Mouse (Mus musculus) C2C12 (cell line): ENCODE results near the gene Ift140. TPM values are rescaled to one million over a fixed set of nuclear protein-coding genes. Genes with fewer than 3 reads are reported as not detected.

Experiments used
- H3K27me3 ChIP-seq: one replicate; pipeline ENCODE4 v1.6.1; 2011; ENCODE audit not compliant: control insufficient read depth, insufficient read depth, insufficient read length
- H3K36me3 ChIP-seq: one replicate; pipeline ENCODE4 v1.6.1; 2011; ENCODE audit not compliant: control insufficient read depth, insufficient read depth
- H3K4me3 ChIP-seq: one replicate; pipeline ENCODE4 v1.5.1; 2011; ENCODE audit warnings: mild to moderate bottlenecking, control low read depth; ENCODE audit not compliant: poor library complexity, insufficient read depth, severe bottlenecking
- H3K79me2 ChIP-seq: one replicate; pipeline ENCODE4 v1.6.1; 2011; ENCODE audit not compliant: control insufficient read depth, insufficient read depth
- H3K79me3 ChIP-seq: one replicate; pipeline ENCODE4 v1.6.1; 2011; ENCODE audit warnings: low read depth, control low read depth
- H3ac ChIP-seq: one replicate; pipeline ENCODE3; 2011; ENCODE audit warnings: low read depth; ENCODE audit not compliant: control insufficient read depth, insufficient read length
- CEBPB ChIP-seq: IDR thresholded peaks from one replicate; pipeline ENCODE4 v1.6.1; 2011; ENCODE audit warnings: low read depth, mild to moderate bottlenecking, control low read depth, moderate library complexity
- CTCF ChIP-seq: IDR thresholded peaks from one replicate; pipeline ENCODE4 v1.5.1; 2011; ENCODE audit not compliant: control insufficient read depth, insufficient read depth, insufficient read length
- FOSL1 ChIP-seq: IDR thresholded peaks from one replicate; pipeline ENCODE4 v1.8.0; 2011; ENCODE audit warnings: mild to moderate bottlenecking, low read length; ENCODE audit not compliant: poor library complexity, insufficient read depth, severe bottlenecking
- MAX ChIP-seq: IDR thresholded peaks from one replicate; pipeline ENCODE4 v1.6.1; 2011; ENCODE audit warnings: mild to moderate bottlenecking, control low read depth
- MYOD1 ChIP-seq: IDR thresholded peaks from one replicate; pipeline ENCODE4 v1.6.1; 2011; ENCODE audit warnings: low read depth; ENCODE audit not compliant: control insufficient read depth, insufficient read length
- MYOG ChIP-seq: IDR thresholded peaks from one replicate; pipeline ENCODE4 v1.6.1; 2011; ENCODE audit not compliant: control insufficient read depth, insufficient read length; ENCODE audit errors: extremely low read depth
- USF1 ChIP-seq: IDR thresholded peaks from one replicate; pipeline ENCODE4 v1.6.1; 2011; ENCODE audit warnings: low read depth, mild to moderate bottlenecking, control low read depth, moderate library complexity
- polyA plus RNA-seq: library from polyadenylated mRNA; unstranded; fragments of >200 nt; fragmentation: generic; extraction: Trizol; gene quantifications from one replicate; pipeline ENCODE4 v1.2.1, GENCODE M21; 2012; ENCODE audit warnings: missing spikeins

Ift140 gene
- polyA plus RNA-seq, 1 experiment, result 7.5 TPM

DNA sequence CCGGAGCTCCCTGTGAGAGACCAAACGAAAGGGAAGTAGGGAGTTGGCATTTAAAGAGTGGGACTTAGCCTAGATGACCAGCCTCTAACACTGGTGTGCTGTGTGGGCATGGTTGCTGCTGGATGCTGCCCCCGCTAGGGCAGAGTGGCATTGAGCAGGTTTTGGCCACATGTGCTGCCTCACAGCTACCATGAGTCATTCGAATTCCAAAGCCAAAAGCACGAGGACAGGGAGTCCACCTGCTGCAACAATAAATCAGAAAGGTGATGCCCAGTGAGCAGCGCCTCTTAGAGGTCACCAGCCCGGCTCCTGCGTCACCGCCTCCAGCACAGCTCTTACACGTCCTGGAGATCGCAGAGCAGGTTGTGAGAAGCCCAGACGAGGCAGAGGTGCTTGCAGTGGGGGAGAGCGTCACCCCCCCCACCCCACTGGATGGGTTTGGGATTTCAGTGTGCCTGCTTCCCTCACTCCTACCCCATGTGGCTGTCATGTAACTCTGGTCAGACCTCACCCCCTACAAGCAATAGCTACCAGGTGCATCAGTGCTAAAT lies 69.0 kb downstream of the Ift140 start:
- TF ChIP-seq FOSL1 (no peak), CEBPB (no peak), CTCF (no peak), MAX (peak; percentile 57), MYOD1 (peak; percentile 93)
- Histone ChIP-seq H3K4me3 (no peak overlapping the region), H3K27me3 (no peaks in the 10 kb centered on the region), H3K79me3 (no peaks in the 10 kb centered on the region), H3K36me3 (no peaks in the 10 kb centered on the region), H3K79me2 (no peaks in the 10 kb centered on the region), H3ac (no peak overlapping the region)

DNA sequence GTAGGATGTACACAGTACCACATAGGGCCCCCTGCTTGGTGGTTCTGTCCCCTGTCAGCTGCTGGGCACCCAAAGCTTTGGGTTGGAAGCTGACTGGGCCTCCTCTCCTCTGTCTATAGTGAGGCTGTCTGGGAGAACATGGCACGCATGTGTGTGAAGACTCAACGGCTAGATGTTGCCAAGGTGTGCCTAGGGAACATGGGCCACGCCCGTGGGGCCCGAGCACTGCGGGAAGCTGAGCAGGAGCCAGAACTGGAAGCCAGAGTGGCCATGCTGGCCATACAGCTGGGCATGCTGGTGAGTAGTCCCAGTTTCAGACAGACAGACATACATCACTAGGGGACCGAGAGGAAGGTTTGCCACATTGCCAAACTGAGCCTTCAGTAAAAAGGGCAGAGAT lies 70.8 kb downstream of the Ift140 start:
- Histone ChIP-seq H3K4me3 (no peak overlapping the region), H3K79me3 (no peaks in the 10 kb centered on the region), H3K36me3 (no peaks in the 10 kb centered on the region), H3K27me3 (no peaks in the 10 kb centered on the region), H3K79me2 (no peaks in the 10 kb centered on the region), H3ac (no peak overlapping the region)
- TF ChIP-seq MYOG, result no peak
- TF ChIP-seq MYOD1, result no peak
- no peak for TF ChIP-seq FOSL1
- TF ChIP-seq CTCF, result no peak

DNA sequence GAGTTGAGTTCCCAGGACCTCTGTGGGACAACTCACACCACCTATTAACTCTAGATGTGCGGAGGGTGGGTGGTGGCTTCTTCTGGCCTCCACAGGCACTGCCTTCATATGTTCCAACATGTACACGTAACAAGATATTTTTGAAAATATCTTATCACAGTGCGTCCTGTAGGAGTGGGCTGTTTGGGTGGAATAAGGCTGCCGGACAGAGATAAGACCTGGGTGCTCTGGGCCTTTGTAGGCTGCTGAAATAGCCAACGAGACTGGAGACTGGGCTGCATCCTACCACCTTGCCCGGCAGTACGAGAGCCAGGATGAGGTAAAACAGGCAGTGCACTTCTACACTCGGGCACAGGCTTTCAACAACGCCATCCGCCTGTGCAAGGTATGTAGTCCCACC lies 73.3 kb downstream of the Ift140 start:
- Histone ChIP-seq H3K27me3 (no peaks in the 10 kb centered on the region), H3K79me2 (no peaks in the 10 kb centered on the region), H3K36me3 (no peaks in the 10 kb centered on the region), H3K79me3 (no peaks in the 10 kb centered on the region), H3K4me3 (no peak overlapping the region), H3ac (no peak overlapping the region)
- TF ChIP-seq USF1, result no peak
- no peak for TF ChIP-seq MYOG
- TF ChIP-seq CTCF, result no peak
- no peak for TF ChIP-seq MAX
- TF ChIP-seq CEBPB, result no peak
- no peak for TF ChIP-seq MYOD1
- TF ChIP-seq FOSL1, result no peak

DNA sequence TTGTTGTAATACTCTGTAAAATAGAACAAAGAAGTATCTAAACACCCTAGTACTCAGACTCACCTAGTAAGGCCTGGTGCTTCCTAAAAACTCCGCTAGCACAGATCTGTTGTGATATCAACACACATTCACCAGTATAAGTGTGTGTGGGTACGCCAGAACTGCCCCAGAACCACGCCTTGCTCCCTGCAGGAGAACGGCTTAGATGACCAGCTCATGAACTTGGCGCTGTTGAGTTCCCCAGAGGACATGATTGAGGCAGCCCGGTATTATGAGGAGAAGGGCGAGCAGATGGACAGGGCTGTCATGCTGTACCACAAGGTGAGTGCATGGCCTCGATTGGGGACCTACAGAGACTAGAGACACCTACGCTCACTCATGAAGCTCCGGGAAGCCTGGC lies 74.6 kb downstream of the Ift140 start:
- Histone ChIP-seq H3K79me2 (no peaks in the 10 kb centered on the region), H3ac (no peak overlapping the region), H3K36me3 (no peaks in the 10 kb centered on the region), H3K79me3 (no peaks in the 10 kb centered on the region), H3K27me3 (no peaks in the 10 kb centered on the region), H3K4me3 (no peak overlapping the region)
- TF ChIP-seq MAX (no peak), CTCF (no peak), FOSL1 (no peak), CEBPB (no peak), MYOG (no peak), MYOD1 (no peak)

DNA sequence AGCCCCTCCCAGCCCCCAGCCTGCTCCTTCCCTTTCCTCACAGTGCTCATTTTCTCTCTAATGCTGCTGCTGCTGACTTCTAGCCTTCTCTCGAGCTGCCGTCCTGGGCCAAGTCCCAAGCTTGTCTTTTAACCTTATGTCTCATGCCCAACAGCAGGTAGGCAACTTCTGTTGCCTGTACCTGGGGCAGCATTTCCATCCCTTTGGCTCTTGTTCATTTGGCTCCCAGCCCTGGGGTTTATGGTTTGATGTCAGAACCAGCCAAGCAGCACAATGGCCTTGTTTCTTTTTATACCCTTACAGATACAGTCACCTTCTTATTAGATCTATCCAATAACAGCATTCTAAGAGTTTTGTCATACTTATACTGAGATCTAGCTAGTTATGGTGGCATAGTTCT lies 80.3 kb downstream of the Ift140 start:
- peaks cover 9% of the 10 kb centered on the region for H3K36me3 ChIP-seq
- no peaks in the 10 kb centered on the region for H3K79me3 ChIP-seq
- no peak overlapping the region for H3ac ChIP-seq
- H3K4me3 ChIP-seq, result no peak overlapping the region
- no peaks in the 10 kb centered on the region for H3K27me3 ChIP-seq
- TF ChIP-seq MAX, result no peak
- TF ChIP-seq USF1, result no peak
- no peak for TF ChIP-seq CTCF
- no peak for TF ChIP-seq CEBPB
- TF ChIP-seq MYOG, result no peak
- no peaks in the 10 kb centered on the region for H3K79me2 ChIP-seq

DNA sequence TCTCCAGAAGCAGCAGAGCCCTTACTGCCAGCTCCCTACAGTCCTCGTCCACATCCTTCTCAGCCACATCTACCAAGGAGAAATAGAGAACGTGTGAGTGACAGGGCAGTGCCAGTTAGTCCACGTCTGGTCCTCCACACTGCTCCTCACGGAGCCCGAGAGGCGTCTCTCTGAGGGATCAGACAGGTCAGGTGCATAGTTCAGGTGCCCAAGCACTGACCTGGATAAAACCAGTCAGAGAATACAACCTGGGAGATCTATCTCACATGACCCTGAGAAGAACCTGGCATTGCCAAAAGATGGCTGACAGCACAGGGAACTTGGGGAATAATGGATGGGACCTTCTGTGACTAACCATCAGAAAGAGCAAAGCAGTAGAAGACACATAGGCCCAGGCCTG lies 84.2 kb downstream of the Ift140 start:
- TF ChIP-seq MAX (no peak), MYOG (no peak), USF1 (no peak), CTCF (no peak), FOSL1 (no peak), CEBPB (no peak), MYOD1 (no peak)
- peaks cover 25% of the 10 kb centered on the region for H3K36me3 ChIP-seq
- H3K79me3 ChIP-seq, result no peaks in the 10 kb centered on the region
- no peak overlapping the region for H3K4me3 ChIP-seq
- H3ac ChIP-seq, result no peak overlapping the region
- no peaks in the 10 kb centered on the region for H3K79me2 ChIP-seq
- no peaks in the 10 kb centered on the region for H3K27me3 ChIP-seq
